Mouse (Mus musculus): Measurements from ENCODE around the gene Nfx1.

DNA sequence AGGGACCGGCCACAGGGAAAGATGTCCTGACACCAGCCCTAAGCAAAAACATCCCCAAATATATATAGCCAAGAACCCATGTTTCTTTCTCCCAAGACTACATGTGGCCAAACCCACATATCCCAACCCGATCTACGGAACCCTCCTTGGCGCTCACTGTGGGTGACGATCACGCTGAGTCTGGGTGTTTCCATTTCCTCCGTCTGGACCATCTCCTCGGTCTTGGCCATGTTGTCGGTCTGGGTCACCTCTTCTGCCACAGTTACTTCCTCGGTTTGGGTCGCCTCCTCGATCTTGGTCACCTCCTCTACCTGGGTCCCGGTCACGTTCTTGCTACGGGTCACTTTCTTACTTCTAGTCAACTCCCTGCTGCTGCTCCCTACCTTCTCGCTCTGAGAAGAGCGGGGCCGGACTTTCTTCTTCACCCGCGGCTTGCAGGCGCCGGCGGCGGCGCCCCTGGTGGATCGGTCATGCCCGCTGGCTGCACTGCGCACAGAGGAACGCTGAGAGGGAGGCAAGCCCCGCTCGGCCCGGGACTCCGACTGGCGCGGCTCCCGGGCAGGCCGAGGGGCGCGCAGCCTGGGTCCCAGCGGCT is 23.0 kb upstream of the Nfx1 start:
- TF ChIP-seq CTCF (IDR thresholded peaks at IDR 0.05; ENCODE audit: extremely low read depth, insufficient read depth, insufficient read length, insufficient replicate concordance) (no peak), POLR2A (IDR thresholded peaks at IDR 0.05; ENCODE audit: low read depth, low read length) (no peak)

All from spleen, adult 2 months (tissue).